Mouse (Mus musculus) myocyte (in vitro differentiated cells): ENCODE data around the gene Kif11. TPM values are rescaled to one million over a fixed set of nuclear protein-coding genes. Genes with fewer than 3 reads are reported as not detected.

Source experiments
- H3K27me3 ChIP-seq: one replicate; pipeline ENCODE4 v1.6.1; 2011; ENCODE audit not compliant: control insufficient read depth, insufficient read depth, insufficient read length
- H3K36me3 ChIP-seq: one replicate; pipeline ENCODE4 v1.6.1; 2011; ENCODE audit not compliant: control insufficient read depth, insufficient read depth
- H3K4me2 ChIP-seq: one replicate; pipeline ENCODE4 v1.6.1; 2011; ENCODE audit warnings: low read depth, control low read depth
- H3K4me3 ChIP-seq: one replicate; pipeline ENCODE4 v1.5.1; 2011; ENCODE audit warnings: mild to moderate bottlenecking, control low read depth, moderate library complexity
- H3K79me2 ChIP-seq: one replicate; pipeline ENCODE4 v1.6.1; 2011; ENCODE audit not compliant: control insufficient read depth, insufficient read depth
- H3ac ChIP-seq: one replicate; pipeline ENCODE4 v1.6.1; 2011; ENCODE audit not compliant: control insufficient read depth, insufficient read length
- CEBPB ChIP-seq: IDR thresholded peaks from 2 replicates; pipeline ENCODE4 v1.6.1; 2011; ENCODE audit warnings: mild to moderate bottlenecking, moderate library complexity; ENCODE audit not compliant: poor library complexity, insufficient read depth, severe bottlenecking
- E2F4 ChIP-seq: IDR thresholded peaks from one replicate; pipeline ENCODE4 v1.6.1; 2011; ENCODE audit warnings: mild to moderate bottlenecking, control low read depth, moderate library complexity; ENCODE audit not compliant: insufficient read depth
- MAX ChIP-seq: IDR thresholded peaks from one replicate; pipeline ENCODE4 v1.6.1; 2011; ENCODE audit warnings: low read depth, mild to moderate bottlenecking, control low read depth
- MYOD1 ChIP-seq, 3 experiments: IDR thresholded peaks; one replicate each; pipeline ENCODE4 v1.6.1; 2011; ENCODE audit warnings: control low read depth in 2 of 3, low read depth in 2 of 3, mild to moderate bottlenecking in 2 of 3, moderate library complexity in 1 of 3; ENCODE audit not compliant: insufficient read length in 2 of 3, control insufficient read depth in 1 of 3
- MYOG ChIP-seq, 3 experiments: IDR thresholded peaks; one replicate each; pipeline ENCODE4 v1.6.1; 2011; ENCODE audit warnings: control low read depth in 2 of 3, low read depth in 2 of 3, mild to moderate bottlenecking in 2 of 3; ENCODE audit not compliant: insufficient read length in 2 of 3, control insufficient read depth in 1 of 3, insufficient read depth in 1 of 3
- POLR2A ChIP-seq: IDR thresholded peaks from one replicate; pipeline ENCODE4 v1.6.1; 2011; ENCODE audit warnings: low read depth, mild to moderate bottlenecking, control low read depth, moderate library complexity; ENCODE audit not compliant: insufficient read length
- POLR2AphosphoS2 ChIP-seq: IDR thresholded peaks from one replicate; pipeline ENCODE4 v1.6.1; 2011; ENCODE audit warnings: low read depth, control low read depth; ENCODE audit not compliant: insufficient read length
- REST ChIP-seq: IDR thresholded peaks from one replicate; pipeline ENCODE4 v1.6.1; 2011; ENCODE audit warnings: mild to moderate bottlenecking, control low read depth, moderate library complexity; ENCODE audit not compliant: insufficient read depth, insufficient read length
- SRF ChIP-seq: IDR thresholded peaks from one replicate; pipeline ENCODE4 v1.6.1; 2011; ENCODE audit warnings: low read depth; ENCODE audit not compliant: control insufficient read depth, insufficient read length
- TCF12 ChIP-seq: IDR thresholded peaks from one replicate; pipeline ENCODE4 v1.6.1; 2011; ENCODE audit warnings: mild to moderate bottlenecking, control low read depth; ENCODE audit not compliant: poor library complexity, insufficient read depth, severe bottlenecking
- TCF3 ChIP-seq: IDR thresholded peaks from one replicate; pipeline ENCODE4 v1.6.1; 2011; ENCODE audit warnings: low read depth, control low read depth; ENCODE audit not compliant: insufficient read length
- USF1 ChIP-seq: IDR thresholded peaks from one replicate; pipeline ENCODE4 v1.6.1; 2011; ENCODE audit warnings: low read depth, mild to moderate bottlenecking, control low read depth, moderate library complexity
- polyA plus RNA-seq: library from polyadenylated mRNA; unstranded; fragments of >200 nt; fragmentation: generic; extraction: Trizol; gene quantifications from one replicate; pipeline ENCODE4 v1.2.1, GENCODE M21; 2012; ENCODE audit warnings: missing spikeins

Gene Kif11
- polyA plus RNA-seq, 1 experiment, result 4.1 TPM

DNA sequence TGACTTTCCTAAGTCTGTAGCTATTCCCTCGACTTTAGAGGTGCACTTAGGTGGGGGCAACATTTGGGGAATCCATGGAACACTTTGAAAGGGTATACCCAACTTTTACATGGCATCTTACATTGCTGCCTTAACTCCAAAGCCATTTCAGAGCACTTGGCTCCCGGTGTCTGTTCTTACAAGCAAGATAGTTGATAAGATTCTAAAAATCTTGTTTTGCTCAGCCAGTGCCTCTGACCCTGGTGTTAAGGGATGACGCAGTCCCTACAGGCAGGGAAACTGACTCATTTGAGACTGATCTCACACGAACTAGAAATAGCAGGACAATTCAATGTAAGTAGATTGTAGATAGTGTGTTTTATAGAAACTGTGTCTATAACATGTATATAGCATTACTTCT is 64.0 kb downstream of the Kif11 start:
- H3K4me3 ChIP-seq, result no peak overlapping the region
- no peaks in the 10 kb centered on the region for H3K27me3 ChIP-seq
- H3K4me2 ChIP-seq, result no peak overlapping the region
- no peak overlapping the region for H3ac ChIP-seq
- no peaks in the 10 kb centered on the region for H3K36me3 ChIP-seq
- H3K79me2 ChIP-seq, result no peaks in the 10 kb centered on the region
- TF ChIP-seq TCF3 (no peak), MYOG (IDR thresholded peaks at IDR 0.05; ENCODE audit: control insufficient read depth in 1 of 3, insufficient read depth in 1 of 3, insufficient read length in 2 of 3, low read depth in 2 of 3) (no peak)

DNA sequence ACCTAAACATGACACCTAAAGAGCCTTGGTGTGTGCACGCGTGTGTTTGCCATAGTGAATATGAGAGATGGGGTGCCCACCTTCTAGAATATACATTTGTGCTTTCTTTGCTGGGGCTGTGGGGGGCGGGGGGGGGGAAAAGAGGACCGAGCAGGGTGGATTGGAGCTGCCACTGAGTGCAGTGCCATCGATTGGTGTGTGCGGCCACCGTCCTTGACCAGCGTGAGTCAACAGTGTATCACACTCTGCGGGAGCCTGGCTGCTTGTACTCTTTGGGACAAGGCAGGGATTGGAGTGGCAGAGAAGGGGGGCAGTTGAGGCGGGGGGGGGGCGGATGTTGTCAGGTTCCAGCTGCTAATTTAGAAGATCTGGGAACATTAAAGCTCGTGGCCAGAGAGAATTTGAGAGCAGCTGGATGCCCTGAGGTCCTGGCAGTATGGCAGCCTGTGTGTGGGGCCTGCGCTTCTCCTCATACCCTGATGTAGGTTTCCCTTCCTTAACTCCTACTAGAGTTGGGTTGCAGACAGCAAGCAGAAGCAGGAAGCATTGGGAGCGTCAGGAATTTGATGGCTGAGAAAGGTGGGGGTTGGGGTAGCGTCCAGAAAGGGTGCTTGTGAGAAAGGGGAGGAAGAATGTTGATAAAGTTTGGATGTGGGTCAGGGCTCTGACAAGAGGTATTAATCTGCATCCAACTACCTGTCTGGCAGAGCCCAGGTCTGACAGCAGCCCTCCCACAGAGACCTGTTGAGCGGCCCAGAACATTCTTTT is 64.7 kb downstream of the Kif11 start:
- no peak overlapping the region for H3K4me2 ChIP-seq
- H3K36me3 ChIP-seq, result no peaks in the 10 kb centered on the region
- H3K27me3 ChIP-seq, result no peaks in the 10 kb centered on the region
- no peak overlapping the region for H3K4me3 ChIP-seq
- no peaks in the 10 kb centered on the region for H3K79me2 ChIP-seq
- TF ChIP-seq USF1 (no peak), E2F4 (no peak), CEBPB (no peak), MYOG (IDR thresholded peaks at IDR 0.05; ENCODE audit: control insufficient read depth in 1 of 3, insufficient read depth in 1 of 3, insufficient read length in 2 of 3, low read depth in 2 of 3) (no peak), POLR2A (no peak), POLR2AphosphoS2 (no peak), MAX (no peak), SRF (no peak)
- no peak overlapping the region for H3ac ChIP-seq

DNA sequence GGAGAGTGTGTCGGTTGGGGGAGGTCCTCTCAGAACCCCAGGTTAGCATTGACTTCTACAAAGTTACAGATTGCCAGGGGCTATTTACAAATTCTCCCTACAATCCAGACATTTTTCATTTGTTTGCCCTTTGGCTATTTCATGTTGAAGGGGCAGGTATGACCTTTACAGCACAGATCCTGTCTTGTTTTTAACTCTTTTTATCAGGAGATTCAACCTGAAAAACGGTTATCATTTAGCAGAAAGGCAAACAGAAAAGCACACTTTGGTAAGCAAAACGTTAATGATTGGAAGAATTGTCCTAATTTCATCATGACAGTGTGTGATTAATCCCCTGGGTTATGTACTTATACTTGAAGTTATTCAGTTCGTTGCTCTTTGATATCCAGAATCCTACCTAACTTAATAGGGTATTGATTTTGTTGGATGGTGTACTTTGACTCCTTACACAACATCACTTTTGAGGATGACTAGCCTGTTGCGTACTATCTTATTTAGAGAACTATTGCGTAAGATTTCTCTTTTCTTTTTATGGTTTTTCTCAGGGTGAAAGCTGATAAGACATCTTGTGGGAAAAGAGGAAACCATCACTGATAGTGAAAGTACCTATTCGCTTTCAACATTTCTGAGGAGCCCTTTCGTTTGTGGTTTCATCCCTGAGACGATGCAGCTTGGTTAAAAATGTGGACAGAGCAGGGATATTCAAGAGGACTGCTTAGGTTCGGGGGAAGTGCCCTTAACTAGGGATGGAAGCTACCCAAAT is 66.5 kb downstream of the Kif11 start:
- Histone ChIP-seq H3K27me3 (no peaks in the 10 kb centered on the region), H3K4me2 (no peak overlapping the region), H3K4me3 (no peak overlapping the region), H3K36me3 (no peaks in the 10 kb centered on the region), H3K79me2 (no peaks in the 10 kb centered on the region), H3ac (no peak overlapping the region)
- 0 out of 2 replicates have a peak, but pooled peaks have one; percentile 25 for TF ChIP-seq CEBPB
- no peak for TF ChIP-seq POLR2A

DNA sequence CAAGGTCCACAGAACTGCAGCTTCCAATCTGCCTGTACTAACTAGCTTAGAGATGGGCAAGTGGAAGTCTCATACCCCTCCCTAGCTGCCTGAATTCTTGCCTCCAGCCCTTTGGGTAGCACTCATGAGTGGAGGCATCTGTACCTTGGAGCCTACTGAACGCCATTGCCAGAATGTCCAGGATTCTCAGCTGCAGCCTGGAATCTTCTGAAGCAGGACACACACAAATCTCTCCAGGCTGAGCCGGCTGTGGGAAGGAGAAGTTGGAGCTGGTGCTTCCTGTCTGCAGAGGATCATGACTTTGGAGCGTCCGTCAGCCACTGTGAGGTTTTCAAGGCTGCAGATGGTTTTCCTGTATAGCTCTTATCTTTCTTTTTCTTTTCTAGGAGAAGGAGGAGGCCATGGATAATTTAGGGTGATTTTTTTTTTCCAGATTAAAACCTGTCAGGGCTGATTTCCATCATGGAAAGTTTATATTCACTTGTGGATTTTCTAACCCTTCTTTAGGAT is 67.5 kb downstream of the Kif11 start:
- no peaks in the 10 kb centered on the region for H3K79me2 ChIP-seq
- no peak overlapping the region for H3ac ChIP-seq
- H3K4me3 ChIP-seq, result no peak overlapping the region
- TF ChIP-seq REST (no peak), CEBPB (no peak), SRF (no peak)
- H3K36me3 ChIP-seq, result no peaks in the 10 kb centered on the region
- H3K4me2 ChIP-seq, result no peak overlapping the region
- no peaks in the 10 kb centered on the region for H3K27me3 ChIP-seq

DNA sequence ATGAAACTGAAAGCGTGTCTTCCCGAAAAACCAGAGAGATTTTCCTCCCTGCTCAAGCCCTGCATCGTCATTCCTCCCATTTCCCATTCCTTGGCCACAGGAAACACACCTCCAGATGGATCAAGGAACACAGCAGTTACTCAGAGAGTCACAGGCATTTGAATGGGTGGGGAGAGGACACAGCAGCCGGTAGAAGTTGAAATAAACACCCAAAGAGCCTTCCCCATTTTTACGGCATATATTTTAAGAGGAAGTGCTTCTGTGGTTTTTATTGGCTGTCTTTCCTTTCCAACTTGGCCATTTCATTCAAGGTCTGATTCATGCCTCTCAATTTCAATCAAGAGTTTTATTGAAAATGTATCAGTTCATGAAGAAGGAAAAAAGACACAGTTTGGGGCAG is 72.0 kb downstream of the Kif11 start:
- H3K4me3 ChIP-seq, result no peak overlapping the region
- peak overlapping the region; percentile 35 for H3K4me2 ChIP-seq
- no peaks in the 10 kb centered on the region for H3K79me2 ChIP-seq
- TF ChIP-seq SRF (no peak), E2F4 (no peak), MYOG (IDR thresholded peaks at IDR 0.05; ENCODE audit: control insufficient read depth in 1 of 3, insufficient read depth in 1 of 3, insufficient read length in 2 of 3, low read depth in 2 of 3) (no peak), REST (no peak), TCF3 (no peak), POLR2AphosphoS2 (no peak), POLR2A (no peak), CEBPB (no peak), TCF12 (no peak), MYOD1 (IDR thresholded peaks at IDR 0.05; ENCODE audit: control insufficient read depth in 1 of 3, insufficient read length in 2 of 3, low read depth in 2 of 3) (no peak), USF1 (no peak), MAX (no peak)
- H3K36me3 ChIP-seq, result no peaks in the 10 kb centered on the region
- peaks cover 10% of the 10 kb centered on the region for H3K27me3 ChIP-seq
- no peak overlapping the region for H3ac ChIP-seq
